Mouse (Mus musculus) bone marrow, adult 2 months (tissue): ENCODE measurements around the gene Ppil2. TPM values are rescaled to one million over a fixed set of nuclear protein-coding genes. Genes with fewer than 3 reads are reported as not detected.

Experiments
- H3K27ac ChIP-seq: fragments of 200-500 bp; 2 replicates; pipeline ENCODE4 v1.5.1; 2012; ENCODE audit warnings: low read depth, mild to moderate bottlenecking, control low read depth, inconsistent platforms, low read length; ENCODE audit not compliant: control insufficient read depth, poor library complexity, insufficient read depth
- H3K4me1 ChIP-seq: fragments of 200-500 bp; 2 replicates; pipeline ENCODE4 v1.6.1; 2011; ENCODE audit warnings: low read length; ENCODE audit not compliant: control insufficient read depth, insufficient read depth
- H3K4me3 ChIP-seq: fragments of 200-500 bp; replicated peaks from 2 replicates; pipeline ENCODE3; 2011; ENCODE audit warnings: mild to moderate bottlenecking, low read depth, low read length, control low read depth; ENCODE audit not compliant: control insufficient read depth
- CTCF ChIP-seq: fragments of 200-500 bp; IDR thresholded peaks from 2 replicates; pipeline ENCODE4 v1.5.1; 2011; ENCODE audit warnings: low read length, control low read depth; ENCODE audit not compliant: control insufficient read depth, insufficient read depth
- POLR2A ChIP-seq: fragments of 200-500 bp; IDR thresholded peaks from 2 replicates; pipeline ENCODE4 v1.6.1; 2011; ENCODE audit warnings: low read depth, mild to moderate bottlenecking, control low read depth, low read length, borderline replicate concordance; ENCODE audit not compliant: control insufficient read depth
- WGBS: fragments of 180-500 bp; shearing (Covaris S2); methylation state at CpG from one replicate; pipeline ENCODE4 v1.1.7; 2018; 5-methylcytosine and 5-hydroxymethylcytosine counted together
- polyA plus RNA-seq: library from polyadenylated mRNA; stranded (reverse); fragments of >200 nt; gene quantifications from 2 replicates; pipeline ENCODE4 v1.2.4, GENCODE M21; 2011; ENCODE audit warnings: low replicate concordance; ENCODE audit not compliant: missing spikeins, insufficient read depth, insufficient read length

Ppil2 gene
- polyA plus RNA-seq, 1 experiment: 99.6 TPM

DNA sequence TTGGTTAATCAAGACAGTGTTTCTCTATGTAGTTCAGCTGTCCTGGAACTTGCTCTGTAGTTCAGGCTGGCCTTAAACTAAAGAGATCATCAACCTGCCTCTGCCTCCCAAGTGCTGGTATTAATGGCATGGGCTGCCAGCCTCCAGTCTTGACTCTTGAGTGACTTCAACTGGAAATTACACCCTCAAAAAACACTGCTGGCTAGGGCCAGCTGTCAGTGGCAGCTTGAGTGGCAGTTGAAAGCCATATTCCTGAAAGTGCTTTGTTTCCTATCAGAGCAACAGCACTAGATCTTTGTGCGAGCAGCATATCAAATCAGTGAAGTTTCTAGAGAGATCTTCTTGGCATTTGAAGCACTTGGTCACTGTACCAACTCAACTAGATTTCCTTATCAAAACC, 69.6 kb downstream of the Ppil2 start:
- H3K27ac ChIP-seq: no peak overlapping the region
- no peak overlapping the region for H3K4me3 ChIP-seq
- TF ChIP-seq CTCF (no peak), POLR2A (no peak)
- H3K4me1 ChIP-seq: no peaks in the 10 kb centered on the region; the same call in 1 of the 2 replicates
- WGBS: 80% methylated on average over 1 of the region's 1 CpGs

DNA sequence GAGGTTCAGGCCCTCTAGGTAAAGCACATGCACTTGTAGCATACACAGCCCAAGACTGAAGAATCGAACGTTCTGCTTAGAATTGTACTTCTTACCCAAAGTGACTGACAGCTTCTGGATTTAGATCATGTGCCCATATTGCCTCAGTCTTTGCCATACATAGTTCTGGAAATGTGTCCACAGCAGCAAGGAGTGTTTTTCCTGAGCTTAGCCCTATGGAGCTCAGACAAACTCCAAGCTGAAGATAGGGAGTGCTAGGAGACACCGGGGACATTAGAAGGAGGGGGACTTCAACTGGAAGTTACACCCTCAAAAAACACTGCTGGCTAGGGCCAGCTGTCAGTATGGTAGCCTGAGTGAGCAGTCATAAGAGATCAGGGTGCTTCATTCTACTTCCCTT, 70.3 kb downstream of the Ppil2 start:
- WGBS: 90% methylated on average over 3 of the region's 3 CpGs
- TF ChIP-seq CTCF: no peak
- no peak for TF ChIP-seq POLR2A

More for the DNA sequence above, 70.3 kb downstream of the Ppil2 start:
- Histone ChIP-seq H3K4me1 (no peaks in the 10 kb centered on the region; the same call in 1 of the 2 replicates), H3K4me3 (no peak overlapping the region), H3K27ac (no peak overlapping the region)

Other genes with a start within 250 kb of the Ppil2 start
- 6.4 and 9.2 TPM in 2 replicates for gene Igll1, start 247.3 kb downstream of the Ppil2 start, polyA plus RNA-seq
- gene Top3b, start 240.5 kb downstream of the Ppil2 start, polyA plus RNA-seq: 24.8 and 65.0 TPM in 2 replicates
- gene Vpreb1, start 240.4 kb downstream of the Ppil2 start, polyA plus RNA-seq: 16.3 and 26.8 TPM in 2 replicates
- 3.8 and 4.6 TPM in 2 replicates for gene Ppm1f, start 214.8 kb downstream of the Ppil2 start, polyA plus RNA-seq
- gene Mapk1, start 127.9 kb downstream of the Ppil2 start, polyA plus RNA-seq: 65.8 and 76.8 TPM in 2 replicates
- 1.4 TPM in 1 of 2 replicates, not detected in the other for gene Ypel1, start 41.6 kb downstream of the Ppil2 start, polyA plus RNA-seq
- 15.1 and 23.6 TPM in 2 replicates for gene 2610318N02Rik, start 13.9 kb upstream of the Ppil2 start, polyA plus RNA-seq
- 10.8 and 28.0 TPM in 2 replicates for gene Sdf2l1, start 21.1 kb upstream of the Ppil2 start, polyA plus RNA-seq
- 2.9 and 5.4 TPM in 2 replicates for gene Ydjc, start 33.4 kb upstream of the Ppil2 start, polyA plus RNA-seq
- 0.61 and 1.8 TPM in 2 replicates for gene Ccdc116, start 36.0 kb upstream of the Ppil2 start, polyA plus RNA-seq
- 70.5 and 97.7 TPM in 2 replicates for gene Ube2l3, start 91.4 kb upstream of the Ppil2 start, polyA plus RNA-seq
- not detected in 2 replicates for gene Rimbp3, start 97.3 kb upstream of the Ppil2 start, polyA plus RNA-seq
- gene Hic2, start 122.3 kb upstream of the Ppil2 start, polyA plus RNA-seq: 1.2 and 3.5 TPM in 2 replicates
- 11.5 and 35.5 TPM in 2 replicates for gene Tmem191c, start 164.8 kb upstream of the Ppil2 start, polyA plus RNA-seq
- 0.63 and 2.3 TPM in 2 replicates for gene Serpind1, start 220.1 kb upstream of the Ppil2 start, polyA plus RNA-seq